Mouse (Mus musculus): ENCODE measurements at regions not wholly inside any gene's neighbourhood (a gene's known extent, or its start where the extent isn't known, plus 50 kb on each side); places are given as distances from the start of the nearest gene placed in this dataset.

- WGBS = 75% methylated on average over 8 of the region's 8 CpGs
- Histone ChIP-seq H3K4me1 (replicated peaks) (no peaks in the 10 kb centered on the region), H3K4me3 (no peak overlapping the region), H3K9me3 (replicated peaks) (no peaks in the 10 kb centered on the region), H3K4me2 (no peak overlapping the region), H3K27ac (no peak overlapping the region), H3K27me3 (no peaks in the 10 kb centered on the region), H3K9ac (no peak overlapping the region), H3K36me3 (no peaks in the 10 kb centered on the region)
- no peak for ATAC-seq (replicated peaks; ENCODE audit: insufficient number of reproducible peaks, insufficient read depth, low FRiP score, low read depth)
Observed at GRCm38 (mm10) chr14:99687062-99687806, 388.7 kb downstream of the Klf5 start.

- no peak overlapping the region for H3K27ac ChIP-seq
- H3K4me3 ChIP-seq = no peak overlapping the region
- WGBS = 74% methylated on average over 4 of the region's 4 CpGs
- no peaks in the 10 kb centered on the region for H3K4me1 ChIP-seq (replicated peaks)
- no peak for ATAC-seq (replicated peaks; ENCODE audit: insufficient number of reproducible peaks, insufficient read depth, low FRiP score, low read depth)
- H3K4me2 ChIP-seq = no peak overlapping the region
- H3K9ac ChIP-seq = no peak overlapping the region
- H3K27me3 ChIP-seq = no peaks in the 10 kb centered on the region
- H3K9me3 ChIP-seq (replicated peaks) = no peaks in the 10 kb centered on the region
- no peaks in the 10 kb centered on the region for H3K36me3 ChIP-seq
Observed at GRCm38 (mm10) chr14:99688415-99688814, 389.9 kb downstream of the Klf5 start.

GRCm38 (mm10) chr14:99696301-99696700 lies 397.8 kb downstream of the Klf5 start:
- H3K9ac ChIP-seq = no peak overlapping the region
- no peaks in the 10 kb centered on the region for H3K36me3 ChIP-seq
- H3K4me2 ChIP-seq = no peak overlapping the region
- H3K9me3 ChIP-seq (replicated peaks) = no peaks in the 10 kb centered on the region
- H3K27ac ChIP-seq = no peak overlapping the region
- H3K4me3 ChIP-seq = no peak overlapping the region
- 86% methylated on average over 7 of the region's 7 CpGs for WGBS
- no peak for ATAC-seq (replicated peaks; ENCODE audit: insufficient number of reproducible peaks, insufficient read depth, low FRiP score, low read depth)
- H3K27me3 ChIP-seq = no peaks in the 10 kb centered on the region
- H3K4me1 ChIP-seq (replicated peaks) = no peaks in the 10 kb centered on the region

- Histone ChIP-seq H3K27ac (no peak overlapping the region), H3K4me3 (no peak overlapping the region), H3K9me3 (replicated peaks) (no peaks in the 10 kb centered on the region), H3K4me2 (no peak overlapping the region), H3K4me1 (replicated peaks) (no peaks in the 10 kb centered on the region), H3K27me3 (no peaks in the 10 kb centered on the region), H3K9ac (no peak overlapping the region), H3K36me3 (no peaks in the 10 kb centered on the region)
- WGBS = 62% methylated on average over 2 of the region's 2 CpGs
- no peak for ATAC-seq (replicated peaks; ENCODE audit: insufficient number of reproducible peaks, insufficient read depth, low FRiP score, low read depth)
Observed at GRCm38 (mm10) chr14:99699545-99699944, 401.1 kb downstream of the Klf5 start.

GRCm38 (mm10) chr14:99706004-99706403 lies 407.5 kb downstream of the Klf5 start:
- H3K9ac ChIP-seq = no peak overlapping the region
- no peaks in the 10 kb centered on the region for H3K4me1 ChIP-seq (replicated peaks)
- 78% methylated on average over 10 of the region's 10 CpGs for WGBS
- no peak overlapping the region for H3K27ac ChIP-seq
- H3K27me3 ChIP-seq = no peaks in the 10 kb centered on the region
- no peaks in the 10 kb centered on the region for H3K36me3 ChIP-seq
- no peak for ATAC-seq (replicated peaks; ENCODE audit: insufficient number of reproducible peaks, insufficient read depth, low FRiP score, low read depth)
- no peak overlapping the region for H3K4me2 ChIP-seq
- H3K9me3 ChIP-seq (replicated peaks) = no peaks in the 10 kb centered on the region
- H3K4me3 ChIP-seq = no peak overlapping the region

- Histone ChIP-seq H3K4me1 (replicated peaks) (no peaks in the 10 kb centered on the region), H3K9ac (no peak overlapping the region), H3K36me3 (no peaks in the 10 kb centered on the region), H3K9me3 (replicated peaks) (no peaks in the 10 kb centered on the region), H3K4me3 (no peak overlapping the region), H3K27me3 (no peaks in the 10 kb centered on the region), H3K4me2 (no peak overlapping the region), H3K27ac (no peak overlapping the region)
- no peak for ATAC-seq (replicated peaks; ENCODE audit: insufficient number of reproducible peaks, insufficient read depth, low FRiP score, low read depth)
- WGBS = 62% methylated on average over 2 of the region's 2 CpGs
Observed at GRCm38 (mm10) chr14:99708066-99708465, 409.6 kb downstream of the Klf5 start.

- no peaks in the 10 kb centered on the region for H3K9me3 ChIP-seq (replicated peaks)
- no peaks in the 10 kb centered on the region for H3K27me3 ChIP-seq
- H3K9ac ChIP-seq = no peak overlapping the region
- H3K27ac ChIP-seq = no peak overlapping the region
- H3K4me2 ChIP-seq = no peak overlapping the region
- H3K4me3 ChIP-seq = no peak overlapping the region
- no peaks in the 10 kb centered on the region for H3K36me3 ChIP-seq
- ATAC-seq (replicated peaks; ENCODE audit: insufficient number of reproducible peaks, insufficient read depth, low FRiP score, low read depth) = no peak
- no peaks in the 10 kb centered on the region for H3K4me1 ChIP-seq (replicated peaks)
- WGBS = 60% methylated on average over 2 of the region's 2 CpGs
Observed at GRCm38 (mm10) chr14:99709764-99710163, 411.3 kb downstream of the Klf5 start.

- no peak overlapping the region for H3K27ac ChIP-seq
- no peak overlapping the region for H3K4me3 ChIP-seq
- H3K4me1 ChIP-seq (replicated peaks) = no peaks in the 10 kb centered on the region
- no peak for ATAC-seq (replicated peaks; ENCODE audit: insufficient number of reproducible peaks, insufficient read depth, low FRiP score, low read depth)
- no peak overlapping the region for H3K9ac ChIP-seq
- H3K36me3 ChIP-seq = no peaks in the 10 kb centered on the region
- no peaks in the 10 kb centered on the region for H3K9me3 ChIP-seq (replicated peaks)
- no peaks in the 10 kb centered on the region for H3K27me3 ChIP-seq
- H3K4me2 ChIP-seq = no peak overlapping the region
- WGBS = 83% methylated on average over 12 of the region's 12 CpGs
Observed at GRCm38 (mm10) chr14:99710656-99711177, 412.2 kb downstream of the Klf5 start.

GRCm38 (mm10) chr14:99712624-99713023 lies 414.1 kb downstream of the Klf5 start:
- Histone ChIP-seq H3K4me3 (no peak overlapping the region), H3K9ac (no peak overlapping the region), H3K9me3 (replicated peaks) (no peaks in the 10 kb centered on the region), H3K4me2 (no peak overlapping the region), H3K4me1 (replicated peaks) (no peaks in the 10 kb centered on the region), H3K27me3 (no peaks in the 10 kb centered on the region), H3K36me3 (no peaks in the 10 kb centered on the region), H3K27ac (no peak overlapping the region)
- 76% methylated on average over 7 of the region's 7 CpGs for WGBS
- no peak for ATAC-seq (replicated peaks; ENCODE audit: insufficient number of reproducible peaks, insufficient read depth, low FRiP score, low read depth)

- Histone ChIP-seq H3K4me2 (no peak overlapping the region), H3K4me1 (replicated peaks) (no peaks in the 10 kb centered on the region), H3K36me3 (no peaks in the 10 kb centered on the region), H3K27me3 (no peaks in the 10 kb centered on the region), H3K9me3 (replicated peaks) (no peaks in the 10 kb centered on the region), H3K9ac (no peak overlapping the region), H3K27ac (no peak overlapping the region), H3K4me3 (no peak overlapping the region)
- ATAC-seq (replicated peaks; ENCODE audit: insufficient number of reproducible peaks, insufficient read depth, low FRiP score, low read depth) = no peak
- WGBS = 72% methylated on average over 8 of the region's 8 CpGs
Observed at GRCm38 (mm10) chr14:99713069-99713830, 414.8 kb downstream of the Klf5 start.

- Histone ChIP-seq H3K36me3 (no peaks in the 10 kb centered on the region), H3K4me3 (no peak overlapping the region), H3K4me1 (replicated peaks) (no peaks in the 10 kb centered on the region), H3K9me3 (replicated peaks) (no peaks in the 10 kb centered on the region), H3K27me3 (no peaks in the 10 kb centered on the region), H3K4me2 (no peak overlapping the region), H3K9ac (no peak overlapping the region), H3K27ac (no peak overlapping the region)
- WGBS = 83% methylated on average over 7 of the region's 7 CpGs
- ATAC-seq (replicated peaks; ENCODE audit: insufficient number of reproducible peaks, insufficient read depth, low FRiP score, low read depth) = no peak
Observed at GRCm38 (mm10) chr14:99733474-99734199, 435.1 kb downstream of the Klf5 start.

All from heart, embryonic 15.5 days (tissue).